Mouse (Mus musculus): ENCODE measurements around the gene Ptpra.
A peak's percentile ranks its signal among the peaks of the same experiment; 100 is the strongest.

The Ptpra gene

DNA sequence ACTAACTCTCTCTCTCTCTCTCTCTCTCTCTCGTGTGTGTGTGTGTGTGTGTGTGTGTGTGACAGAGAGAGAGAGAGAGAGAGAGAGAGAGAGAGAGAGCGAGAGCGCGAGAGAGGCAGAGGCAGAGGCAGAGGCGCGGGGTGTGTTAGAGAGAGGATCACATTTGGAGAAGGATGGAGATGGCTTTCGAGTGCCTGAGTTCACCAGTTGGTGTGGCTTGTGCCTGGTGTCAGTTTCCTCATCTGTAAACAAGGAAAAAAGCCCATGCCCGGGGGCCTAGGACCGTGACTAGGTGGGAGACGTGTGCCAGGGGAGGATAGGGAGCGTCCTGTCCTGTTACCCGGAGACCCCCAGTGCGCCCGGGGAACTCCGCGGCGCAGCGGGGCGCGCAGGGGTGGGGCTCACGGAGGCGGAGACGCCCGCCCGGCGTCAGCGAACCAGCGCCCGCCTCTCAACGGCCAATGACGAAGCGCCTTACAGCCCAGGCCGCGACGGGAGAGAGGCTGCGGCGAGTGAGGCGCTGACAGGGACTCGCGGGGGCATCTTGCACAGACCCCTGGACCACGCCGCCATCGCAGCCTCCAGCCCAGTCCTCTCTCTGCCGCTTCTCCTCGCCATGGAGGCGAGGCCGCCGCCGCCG, at the start of gene Ptpra:
TSS of gene Ptpra (plus strand) at position 485 of the 640 bp plus-strand sequence.
- DNase-seq (ENCODE audit: low spot score in 2 of 2) = peak; percentile 91 to 92

DNA sequence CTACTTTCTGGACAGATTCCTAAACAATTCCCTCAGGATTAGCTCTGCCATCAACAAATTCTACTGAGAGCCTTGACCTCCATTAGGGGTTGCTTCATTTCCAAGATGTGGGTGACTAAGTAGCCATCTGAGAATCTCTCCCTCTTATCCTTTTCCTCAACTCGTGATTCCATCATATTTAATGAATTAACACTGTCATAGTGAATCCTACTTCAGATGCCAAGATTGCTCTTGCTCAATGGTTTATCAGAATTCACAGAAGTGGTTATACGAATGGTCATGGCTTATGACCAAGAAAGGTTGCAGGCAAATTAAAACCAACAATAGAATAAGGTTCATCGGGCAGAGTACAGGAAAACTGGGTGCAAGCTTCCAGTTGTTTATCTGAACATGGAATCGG, 48.2 kb upstream of the Ptpra start:
- no peak for DNase-seq (ENCODE audit: low spot score in 2 of 2)

DNA sequence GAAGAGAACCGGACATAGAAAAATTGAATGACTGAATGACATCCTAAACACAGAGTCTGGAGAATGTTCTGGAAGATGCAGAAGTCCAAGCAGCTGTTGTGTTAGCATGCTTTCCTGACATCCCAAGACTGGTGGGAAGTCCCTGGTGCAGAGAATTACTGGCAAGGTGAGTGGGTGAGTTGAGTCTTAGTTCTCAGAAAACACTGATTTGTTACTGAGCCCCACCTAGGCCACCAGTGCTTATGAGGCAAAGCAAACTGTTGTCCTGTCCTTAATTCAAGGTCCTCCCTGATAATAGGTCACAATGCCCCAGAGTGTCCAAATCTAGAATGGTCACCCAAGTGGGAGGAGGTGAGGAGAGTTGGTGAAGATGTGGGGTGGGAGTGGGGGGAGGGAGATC, 45.1 kb upstream of the Ptpra start, which contains the start of the genes Gm28372 and 1700020A23Rik:
TSS of gene Gm28372 (plus strand) at position 301 of the 400 bp plus-strand sequence.
TSS of gene 1700020A23Rik (plus strand) at position 321 of the 400 bp plus-strand sequence.
- no peak for DNase-seq (ENCODE audit: low spot score in 2 of 2)

DNA sequence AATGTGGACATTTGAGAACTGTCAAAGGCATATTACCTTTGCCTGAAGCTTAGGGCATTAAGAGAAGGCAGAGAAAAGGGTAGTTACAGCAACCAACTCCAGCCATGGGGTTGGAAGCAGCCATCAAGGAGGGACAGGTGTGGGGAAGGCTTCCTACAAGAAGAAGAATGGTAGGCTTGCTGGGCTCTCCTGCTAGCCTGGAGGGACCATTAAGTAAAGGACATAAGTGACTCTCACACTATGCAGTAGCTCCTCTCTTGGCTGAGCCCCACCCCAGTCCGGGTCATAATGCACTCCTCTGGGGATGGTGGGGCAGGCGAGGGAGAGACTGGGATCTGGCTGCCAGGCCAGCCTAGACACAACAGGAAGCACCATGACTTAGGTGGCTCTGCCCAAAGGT, 43.9 kb upstream of the Ptpra start, which contains the start of gene Tmem239:
TSS of gene Tmem239 (plus strand) at position 301 of the 400 bp plus-strand sequence.
- DNase-seq (ENCODE audit: low spot score in 2 of 2) = no peak

DNA sequence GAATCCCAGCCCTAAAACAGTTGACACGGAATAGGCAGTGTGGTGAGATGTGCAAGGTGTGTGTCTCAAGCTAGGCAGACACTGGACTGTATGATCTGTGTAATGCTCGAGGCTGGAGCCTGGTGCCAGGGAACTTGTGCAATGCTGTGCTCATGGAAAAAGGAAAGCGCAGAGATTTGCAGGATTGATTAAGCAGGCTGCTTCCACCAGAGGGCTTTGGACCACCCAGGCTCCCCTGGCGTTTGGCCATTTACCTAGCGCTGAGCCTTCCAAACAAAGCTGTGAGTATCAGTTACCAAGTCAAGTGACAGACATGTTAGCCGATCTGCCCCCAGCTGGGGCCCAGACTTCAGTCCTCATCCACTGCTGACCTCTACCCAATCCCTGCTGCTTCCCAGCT, 41.9 kb upstream of the Ptpra start:
- DNase-seq (ENCODE audit: low spot score in 2 of 2) = no peak

DNA sequence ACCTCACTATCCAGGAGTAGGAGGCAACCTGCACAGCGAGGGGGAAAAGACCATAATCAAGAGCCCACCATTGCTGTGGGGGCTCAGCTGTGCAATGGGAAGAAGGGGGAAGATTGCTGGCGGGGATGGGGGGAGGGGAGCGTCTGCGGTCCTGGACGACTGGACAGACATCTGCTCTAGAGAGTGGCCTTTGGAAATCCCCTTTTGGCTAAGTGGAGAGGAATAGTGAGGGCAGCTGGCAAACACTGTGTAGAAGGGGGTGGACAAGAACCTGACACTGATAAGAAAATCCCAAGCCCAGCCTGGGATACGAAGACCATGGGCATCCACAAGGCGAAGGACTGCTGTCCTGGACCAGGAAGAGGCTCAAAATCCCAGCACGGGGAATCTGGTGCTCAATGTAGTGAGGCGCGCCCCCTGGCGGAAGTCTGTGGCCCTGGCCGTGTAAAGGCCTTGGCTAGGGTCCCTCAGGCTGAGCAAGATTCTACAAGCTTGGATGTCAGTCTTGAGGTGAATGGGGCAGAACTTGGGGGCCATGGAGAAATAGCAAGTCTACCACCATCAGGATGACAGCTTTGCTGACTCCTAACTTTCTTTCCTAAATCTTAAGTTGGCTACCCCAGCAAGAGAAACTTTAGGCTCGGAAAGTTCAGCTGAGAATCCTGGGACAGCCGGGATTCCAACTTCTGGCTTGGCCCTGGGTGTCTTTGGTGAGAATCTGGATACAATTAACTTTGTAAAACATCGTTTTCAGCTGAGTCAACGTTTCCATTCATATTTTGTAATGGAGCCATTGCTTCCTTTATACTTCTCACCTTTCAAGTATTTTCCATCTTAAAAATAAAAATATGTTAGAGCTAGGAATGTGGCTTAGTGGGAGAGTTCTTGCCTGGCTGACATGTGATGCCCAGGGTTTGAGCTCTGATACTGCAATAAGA, 38.3 kb upstream of the Ptpra start:
- DNase-seq (ENCODE audit: low spot score in 2 of 2) = peak; percentile 80 to 86

DNA sequence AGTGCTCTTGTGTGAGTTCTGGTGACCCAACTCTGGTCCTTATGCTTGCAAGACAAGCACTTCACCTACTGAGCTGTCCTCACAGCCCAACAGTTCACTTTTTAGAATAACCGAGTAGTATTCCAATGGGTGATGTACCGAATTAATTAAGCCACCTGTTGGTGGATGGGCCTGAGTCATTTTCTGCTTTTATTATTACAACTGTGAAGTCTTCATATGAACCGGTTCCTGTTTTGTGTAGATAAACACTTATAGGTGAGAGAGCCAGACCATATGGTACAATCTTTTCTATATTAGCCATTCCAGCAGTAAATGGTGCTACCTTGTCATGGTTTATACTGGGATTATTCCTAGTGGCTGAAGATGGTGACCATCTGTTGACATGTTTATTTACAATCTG, 37.3 kb upstream of the Ptpra start:
- DNase-seq (ENCODE audit: low spot score in 2 of 2) = no peak

DNA sequence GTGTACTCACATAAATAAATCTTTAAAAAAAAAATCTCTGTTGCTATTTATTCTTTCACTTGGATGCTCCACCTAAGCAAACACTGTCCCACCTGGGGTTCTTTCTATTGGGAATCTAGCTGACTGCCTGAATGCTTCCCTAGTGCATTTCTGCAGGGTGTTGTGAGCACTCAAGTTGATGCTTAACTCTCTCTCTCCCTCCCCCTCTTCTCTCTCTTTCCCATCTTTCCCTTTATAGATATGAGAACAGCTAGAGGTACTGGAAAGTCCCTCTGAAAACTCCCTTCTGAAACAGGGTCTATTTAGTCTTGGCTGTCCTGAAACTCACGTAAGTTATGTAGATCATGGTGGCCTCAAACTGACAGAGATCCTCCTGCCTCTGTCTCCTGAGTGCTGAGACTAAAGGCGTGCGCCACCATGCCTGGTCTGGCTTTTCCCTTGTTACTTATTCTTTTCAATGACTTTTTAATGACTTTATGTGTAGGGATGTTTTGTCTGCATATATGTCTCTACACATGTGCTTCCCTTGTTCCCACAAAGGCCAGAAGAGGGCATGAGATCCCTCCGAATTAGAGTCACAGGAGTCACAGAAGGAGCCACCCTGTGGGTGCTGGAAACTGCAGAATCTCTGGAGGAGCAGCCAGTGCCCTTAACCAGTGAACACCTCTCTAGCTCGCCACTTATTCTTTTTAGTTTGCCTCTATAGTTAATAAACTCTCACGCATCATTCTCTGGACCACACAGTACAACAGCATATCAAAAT, 35.8 kb upstream of the Ptpra start:
- no peak for DNase-seq (ENCODE audit: low spot score in 2 of 2)

DNA sequence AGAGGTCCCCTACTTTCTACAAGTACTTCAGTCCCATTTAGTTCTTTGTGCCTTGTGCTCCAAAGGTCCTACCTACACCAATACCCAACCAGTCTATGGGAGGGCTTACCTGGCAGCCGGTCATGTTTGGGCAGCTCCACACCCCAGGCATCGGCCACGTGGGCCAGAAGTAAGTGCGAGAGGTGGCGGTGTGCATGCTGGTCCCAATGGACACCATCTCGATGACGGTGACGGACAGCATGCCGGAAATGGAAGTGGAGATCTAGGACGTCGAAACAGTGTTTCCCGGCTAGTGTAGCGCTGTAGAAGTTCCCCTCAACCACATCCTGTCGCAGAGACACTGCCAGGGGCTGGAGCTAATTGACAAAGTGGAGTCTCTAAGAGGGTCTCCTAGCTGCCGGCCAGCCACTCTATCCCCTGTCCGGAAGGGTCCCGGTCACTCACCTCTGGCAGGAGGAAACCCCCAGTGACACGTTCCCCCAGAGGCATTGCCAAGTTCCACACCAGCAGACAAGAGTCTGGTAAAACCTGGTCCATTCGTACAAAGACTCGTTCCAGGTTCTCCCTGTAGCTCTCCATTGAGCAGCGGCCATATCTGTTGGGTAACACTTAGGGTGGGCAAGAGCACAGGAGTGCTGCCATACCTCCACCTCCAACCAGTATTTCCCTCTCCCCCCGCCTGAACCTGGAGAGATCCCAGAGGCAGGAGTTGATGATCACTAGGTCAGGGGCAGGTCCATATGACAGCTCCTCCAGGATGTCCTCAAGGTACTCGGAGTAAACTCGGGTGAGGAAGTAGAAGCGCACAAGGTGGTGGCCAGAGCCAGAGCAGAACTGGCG, 28.1 kb upstream of the Ptpra start:
- no peak for DNase-seq (ENCODE audit: low spot score in 2 of 2)

DNA sequence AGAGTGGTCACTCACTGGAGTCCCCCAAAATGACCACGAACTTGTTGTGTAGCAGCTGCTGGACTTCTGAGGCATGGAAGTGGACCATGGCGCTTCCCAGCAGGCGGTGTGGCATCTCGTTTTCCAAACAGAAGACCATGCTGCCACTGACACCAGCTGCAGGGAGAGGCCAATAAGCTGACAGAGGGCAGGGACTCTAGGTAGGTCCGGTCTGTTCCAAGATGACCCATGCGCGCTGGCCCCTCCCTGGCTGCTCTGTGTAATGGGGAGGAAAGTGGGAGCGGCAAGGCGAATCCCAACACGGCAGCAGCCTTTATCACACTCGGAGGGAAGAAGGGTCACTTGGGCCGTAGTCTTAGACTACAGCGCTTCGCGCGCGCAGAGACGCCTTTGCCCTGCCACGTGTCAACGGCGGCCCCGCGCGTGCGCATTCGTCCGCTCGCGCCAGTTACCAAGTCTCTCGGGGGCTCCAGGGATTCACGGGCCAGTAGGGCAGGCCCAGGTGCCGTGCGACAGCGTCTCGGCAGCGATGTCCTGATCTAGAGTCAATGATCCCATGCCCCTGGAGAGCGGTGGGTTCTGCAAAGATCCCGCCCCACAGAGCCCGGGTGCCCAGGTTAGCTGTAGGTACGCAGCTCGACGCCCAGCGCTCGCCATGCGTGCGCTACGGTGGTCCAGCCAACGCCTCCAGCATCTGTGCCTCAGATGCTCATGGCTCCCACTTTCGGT, 26.5 kb upstream of the Ptpra start:
- DNase-seq (ENCODE audit: low spot score in 2 of 2) = peak in 1 of 2 experiments; percentile 88

DNA sequence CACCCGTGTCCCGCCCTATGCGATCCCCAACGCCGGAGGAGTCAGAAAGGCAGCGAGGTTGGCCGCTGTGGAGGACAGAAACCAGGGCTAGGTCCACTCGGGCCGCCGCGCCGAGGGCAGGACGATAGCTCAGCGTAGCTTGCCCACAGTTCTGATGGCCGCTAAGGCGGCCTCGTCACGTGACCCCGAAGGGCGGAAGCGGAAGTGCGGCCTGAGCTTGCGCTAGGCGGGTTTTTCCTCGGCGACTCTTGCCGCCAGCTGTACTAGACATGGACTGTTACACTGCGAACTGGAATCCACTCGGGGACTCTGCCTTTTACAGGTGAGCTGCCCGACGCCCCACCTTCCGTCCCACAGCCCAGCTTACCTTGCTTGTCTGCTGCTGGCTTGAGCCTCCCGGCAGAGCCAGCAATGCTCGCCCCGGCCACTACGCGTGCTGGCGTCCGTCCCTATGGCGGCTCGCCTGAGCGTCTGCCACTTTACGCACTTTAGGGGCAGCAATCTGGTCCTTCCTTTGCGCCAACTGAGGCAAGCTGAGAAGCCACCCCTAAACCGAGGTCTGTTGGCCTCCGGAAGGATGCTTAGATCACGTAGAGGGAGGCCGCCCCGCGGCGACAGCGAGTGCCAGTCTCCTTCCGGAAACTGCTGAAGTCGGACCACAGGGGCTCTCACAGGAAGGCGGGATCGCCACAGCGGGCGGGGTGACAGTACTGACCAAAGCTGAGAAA, 25.8 kb upstream of the Ptpra start, which contains the start of the genes Vps16 and Pced1a:
TSS of gene Vps16 (plus strand) at position 214 of the 728 bp plus-strand sequence.
TSS of gene Pced1a (minus strand) at position 576 of the 728 bp plus-strand sequence.
- DNase-seq (ENCODE audit: low spot score in 2 of 2) = peak; percentile 94 to 95

DNA sequence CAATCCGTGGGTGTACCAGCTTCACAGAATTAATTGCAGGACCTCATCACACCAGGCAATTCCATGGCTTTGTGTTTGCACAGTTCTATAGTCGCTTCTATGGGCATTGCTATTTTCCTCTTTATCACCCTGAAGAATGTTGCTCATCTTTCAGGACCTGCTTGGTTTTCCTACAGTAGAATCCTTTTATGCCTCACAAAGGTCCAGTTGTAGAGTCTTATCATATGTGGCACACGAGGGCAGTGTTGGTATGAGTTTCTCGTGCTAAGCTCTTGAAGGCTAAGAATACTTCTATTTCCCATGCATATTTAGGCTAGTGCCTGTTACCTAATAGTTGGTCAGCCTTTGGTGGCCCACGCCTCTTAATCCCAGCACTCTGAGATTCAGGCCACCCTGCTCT, 25.0 kb upstream of the Ptpra start:
- DNase-seq (ENCODE audit: low spot score in 2 of 2) = no peak

DNA sequence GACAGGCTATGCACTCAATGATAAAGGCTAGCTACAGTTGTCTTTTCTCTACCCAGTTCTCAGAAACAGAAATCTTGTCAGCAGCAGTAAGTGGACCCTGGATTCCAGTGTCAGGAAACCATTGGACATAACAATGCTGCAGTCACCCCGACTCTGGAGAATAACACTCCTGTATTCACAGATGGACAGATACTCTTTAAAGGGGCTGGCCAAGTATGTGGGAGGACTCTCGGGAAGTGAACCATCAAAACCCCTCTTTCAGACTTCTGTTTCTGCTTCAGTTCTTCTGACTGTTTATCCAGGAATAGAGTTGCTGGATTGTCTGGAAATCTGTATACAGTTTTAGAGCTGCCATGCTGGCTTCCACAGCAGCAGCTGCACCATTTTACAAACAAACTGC, 20.2 kb upstream of the Ptpra start:
- no peak for DNase-seq (ENCODE audit: low spot score in 2 of 2)

DNA sequence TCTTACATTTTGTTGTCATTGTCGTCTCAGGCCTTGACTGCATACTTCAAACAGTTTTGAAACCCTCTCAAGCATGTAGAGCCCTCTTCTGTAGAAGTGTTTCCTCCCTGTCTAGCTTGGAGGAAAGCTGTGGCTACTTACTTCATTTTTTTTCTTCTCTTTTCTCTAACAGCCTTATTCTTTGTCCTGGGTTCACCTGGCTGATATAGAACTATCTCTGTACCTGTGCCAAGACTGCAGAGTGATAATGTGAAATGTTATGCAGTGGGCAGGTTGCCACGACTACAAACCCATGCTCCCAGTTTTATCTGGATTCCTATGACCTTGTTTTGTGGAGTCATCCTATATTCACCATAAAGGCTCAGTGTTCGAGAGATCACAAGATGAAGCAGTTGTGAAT, 19.6 kb upstream of the Ptpra start:
- DNase-seq (ENCODE audit: low spot score in 2 of 2) = no peak

DNA sequence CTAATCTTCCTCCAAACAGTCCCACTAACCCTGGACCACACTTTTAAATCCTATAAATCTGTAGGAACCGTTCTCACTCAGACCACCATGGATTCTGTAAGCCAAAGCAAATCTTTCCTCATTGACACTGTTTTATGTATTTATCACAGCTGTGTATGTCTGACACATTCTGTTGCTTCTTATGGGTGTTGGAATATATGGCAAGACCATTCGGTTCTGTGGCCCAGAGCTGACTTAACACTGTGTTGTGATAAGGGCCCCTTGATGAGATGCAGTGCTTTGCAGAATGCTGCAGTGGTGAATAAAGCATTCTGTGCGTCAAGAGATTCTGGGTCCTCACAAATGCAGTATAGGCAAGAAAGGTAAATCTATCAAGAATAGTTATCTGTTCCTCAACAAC, 17.9 kb upstream of the Ptpra start:
- DNase-seq (ENCODE audit: low spot score in 2 of 2) = no peak

DNA sequence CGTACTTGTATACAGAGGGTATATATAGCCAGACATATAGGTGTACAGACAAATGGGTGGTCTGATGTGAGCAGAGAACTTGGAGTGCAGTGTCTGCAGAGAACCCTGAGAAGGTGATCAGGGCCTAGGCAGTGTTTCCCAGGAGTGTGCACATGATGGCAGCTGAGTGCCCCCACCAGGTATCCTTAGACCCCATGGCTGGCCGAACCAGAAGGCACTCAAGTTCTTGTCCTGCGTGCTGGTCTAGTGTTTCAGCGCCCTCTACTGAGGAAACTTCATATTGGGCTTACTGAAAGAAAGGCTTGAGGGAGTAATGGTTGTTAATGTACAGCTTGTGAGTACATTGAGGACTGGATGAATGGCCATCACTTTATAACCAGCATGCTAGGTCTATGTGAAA, 16.9 kb upstream of the Ptpra start:
- DNase-seq (ENCODE audit: low spot score in 2 of 2) = peak; percentile 30 to 72

DNA sequence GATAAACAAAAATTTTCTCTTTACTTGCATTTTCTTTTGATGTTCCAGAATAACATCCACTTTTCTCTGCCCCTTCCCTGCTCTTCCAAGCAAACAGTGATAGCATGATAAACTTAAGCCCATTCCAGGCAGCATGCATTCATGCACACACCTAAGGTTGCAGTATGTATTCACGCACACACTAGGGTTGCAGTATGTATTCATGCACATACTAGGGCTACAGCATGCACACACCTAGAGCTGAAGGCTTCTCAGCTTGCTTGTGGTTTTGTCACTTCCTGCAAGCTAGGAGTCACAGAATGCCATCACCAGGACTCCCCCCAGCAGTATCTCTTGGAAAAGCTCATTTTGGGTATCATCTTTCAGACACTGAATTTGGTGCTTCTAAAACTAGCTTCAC, 13.3 kb upstream of the Ptpra start:
- DNase-seq (ENCODE audit: low spot score in 2 of 2) = no peak

DNA sequence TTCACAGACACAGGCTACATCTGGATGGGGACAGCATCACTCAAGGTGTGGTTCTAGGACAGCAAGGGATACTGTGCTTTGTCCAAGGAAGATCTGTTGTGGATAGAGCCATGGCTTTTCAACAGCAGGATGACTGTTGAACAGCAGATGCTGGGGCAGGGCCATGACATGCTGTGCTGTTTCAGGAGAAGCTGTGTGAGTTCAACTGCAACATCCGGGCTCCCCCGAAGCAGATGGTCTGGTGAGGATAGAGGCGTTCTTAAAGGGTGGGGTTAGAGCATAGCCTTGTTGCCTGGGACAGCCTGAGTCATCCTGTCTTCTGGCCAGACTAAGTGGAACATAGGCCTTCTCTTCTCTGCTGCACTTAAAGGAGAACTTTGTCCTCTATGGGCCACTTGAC, 11.2 kb upstream of the Ptpra start:
- no peak for DNase-seq (ENCODE audit: low spot score in 2 of 2)

DNA sequence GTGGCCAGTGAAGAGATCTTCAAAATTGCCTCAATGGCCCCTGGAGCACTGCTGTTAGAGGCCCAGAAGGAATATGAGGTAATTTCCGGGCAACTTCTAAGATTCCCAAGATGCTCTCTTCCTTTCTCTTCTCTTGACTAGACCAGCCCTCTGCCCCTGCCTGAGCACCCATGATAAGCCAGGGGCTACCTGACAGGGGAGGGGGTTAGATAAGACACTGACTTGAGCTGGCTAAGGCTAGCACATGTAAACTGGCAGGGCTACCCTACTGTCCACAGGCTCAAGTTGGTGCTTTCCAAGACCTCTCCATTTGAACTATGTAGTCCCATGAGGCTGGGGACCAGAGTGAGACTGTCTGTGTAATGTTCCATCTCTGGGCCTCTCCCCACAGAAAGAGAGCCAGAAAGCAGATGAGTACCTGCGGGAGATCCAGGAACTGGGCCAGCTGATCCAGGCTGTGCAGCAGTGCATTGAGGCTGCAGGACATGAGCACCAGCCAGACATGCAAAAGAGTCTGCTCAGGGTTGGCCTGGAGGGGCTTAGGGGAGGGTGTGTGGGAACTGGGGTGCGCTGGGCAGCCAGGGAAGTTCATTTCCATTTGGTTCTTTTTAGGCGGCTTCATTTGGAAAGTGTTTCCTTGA, 10.1 kb upstream of the Ptpra start:
- no peak for DNase-seq (ENCODE audit: low spot score in 2 of 2)
